Mouse (Mus musculus) cortical plate, adult 2 months (tissue): ENCODE results near the gene Nr4a3. TPM values are rescaled to one million over a fixed set of nuclear protein-coding genes. Genes with fewer than 3 reads are reported as not detected.

Experiments
- H3K27ac ChIP-seq: fragments of 200-500 bp; 2 replicates; pipeline ENCODE4 v1.5.1; 2012; ENCODE audit warnings: low read length, control low read depth, inconsistent platforms; ENCODE audit not compliant: insufficient read depth
- H3K4me1 ChIP-seq: fragments of 200-500 bp; 2 replicates; pipeline ENCODE4 v1.6.1; 2011; ENCODE audit warnings: low read length; ENCODE audit not compliant: control insufficient read depth, insufficient read depth
- H3K4me3 ChIP-seq: fragments of 200-500 bp; 2 replicates; pipeline ENCODE4 v1.5.1; 2011; ENCODE audit warnings: mild to moderate bottlenecking, low read length, control low read depth; ENCODE audit not compliant: insufficient read depth
- CTCF ChIP-seq: fragments of 200-500 bp; IDR thresholded peaks from 2 replicates; pipeline ENCODE4 v1.5.1; 2011; ENCODE audit warnings: mild to moderate bottlenecking, control low read depth, low read length; ENCODE audit not compliant: insufficient read depth; ENCODE audit errors: extremely low read depth
- POLR2A ChIP-seq: fragments of 200-500 bp; IDR thresholded peaks from 2 replicates; pipeline ENCODE4 v1.6.1; 2011; ENCODE audit warnings: mild to moderate bottlenecking, low read length, control low read depth; ENCODE audit not compliant: insufficient read depth; ENCODE audit errors: extremely low read depth
- polyA plus RNA-seq: library from polyadenylated mRNA; depleted of rRNA; stranded (reverse); fragments of >200 nt; gene quantifications from 2 replicates; pipeline ENCODE4 v1.2.3, GENCODE M21; 2012

The Nr4a3 gene
- polyA plus RNA-seq, 1 experiment = 12.0 TPM

DNA sequence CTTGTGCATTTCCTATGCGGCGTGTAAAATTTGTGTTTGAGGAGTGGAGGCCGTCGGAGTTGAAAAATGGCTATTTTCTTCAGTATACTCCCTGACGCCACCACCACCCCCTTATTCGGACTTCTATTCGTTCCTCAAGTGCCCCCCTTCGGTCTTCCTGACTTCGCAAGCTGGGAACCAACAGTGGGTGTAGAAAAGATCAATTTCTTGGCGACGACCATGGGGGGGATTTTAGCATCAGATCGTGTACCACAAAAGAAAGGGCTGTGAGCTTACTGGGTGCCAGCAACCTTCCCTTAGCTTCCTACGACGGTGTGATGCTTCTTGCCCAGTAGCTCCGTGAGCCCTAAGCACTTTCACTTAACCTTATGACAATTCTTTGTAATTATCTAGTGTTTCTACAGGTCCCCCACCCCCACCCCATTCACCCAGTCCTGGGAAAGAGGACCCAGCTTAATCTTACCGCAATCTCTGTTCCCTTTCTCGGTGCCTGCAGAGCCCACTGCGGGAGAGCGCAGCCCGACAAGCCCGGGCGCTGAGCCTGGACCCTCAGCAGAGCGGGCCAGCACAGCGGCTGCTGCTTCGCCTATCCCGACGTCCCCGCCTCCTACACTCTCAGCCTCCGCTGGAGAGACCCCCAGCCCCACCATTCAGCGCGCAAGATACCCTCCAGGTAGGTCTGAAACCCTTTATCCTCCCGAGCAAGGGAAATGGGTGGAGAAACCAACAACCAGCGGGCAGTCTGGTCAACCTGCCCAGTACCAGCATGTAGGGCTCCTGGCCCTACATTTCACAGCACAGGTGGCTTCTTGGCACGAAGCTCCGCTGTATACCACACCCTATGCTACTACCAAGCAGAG is 3.7 kb downstream of the Nr4a3 start:
- peak overlapping the region; percentile 68 for H3K4me3 ChIP-seq
- no peak for TF ChIP-seq CTCF
- TF ChIP-seq POLR2A = no peak
- no peak overlapping the region for H3K27ac ChIP-seq
- H3K4me1 ChIP-seq = no peaks in the 10 kb centered on the region; the same call in 1 of the 2 replicates

DNA sequence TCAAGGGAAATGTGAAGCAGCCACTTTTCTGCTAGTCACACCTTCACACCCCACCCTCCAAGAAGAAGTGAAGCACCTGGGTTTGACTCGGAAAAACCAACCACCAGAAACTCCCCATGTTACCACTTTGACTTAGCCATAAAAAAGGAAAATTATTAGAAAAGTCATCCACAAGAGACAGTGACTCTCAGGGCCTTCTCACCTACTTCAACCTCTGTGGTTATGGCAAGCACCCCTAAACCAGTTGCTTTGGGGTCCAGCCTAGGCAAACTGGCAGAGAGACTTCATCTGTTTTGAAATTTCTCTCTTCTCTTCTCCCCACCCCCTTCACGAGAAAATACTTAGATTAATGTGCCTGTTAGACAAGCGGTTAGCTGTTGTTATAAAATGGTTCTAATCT is 5.1 kb downstream of the Nr4a3 start:
- TF ChIP-seq CTCF (no peak), POLR2A (no peak)
- no peaks in the 10 kb centered on the region; the same call in 1 of the 2 replicates for H3K4me1 ChIP-seq
- H3K4me3 ChIP-seq = no peak overlapping the region
- no peak overlapping the region for H3K27ac ChIP-seq

DNA sequence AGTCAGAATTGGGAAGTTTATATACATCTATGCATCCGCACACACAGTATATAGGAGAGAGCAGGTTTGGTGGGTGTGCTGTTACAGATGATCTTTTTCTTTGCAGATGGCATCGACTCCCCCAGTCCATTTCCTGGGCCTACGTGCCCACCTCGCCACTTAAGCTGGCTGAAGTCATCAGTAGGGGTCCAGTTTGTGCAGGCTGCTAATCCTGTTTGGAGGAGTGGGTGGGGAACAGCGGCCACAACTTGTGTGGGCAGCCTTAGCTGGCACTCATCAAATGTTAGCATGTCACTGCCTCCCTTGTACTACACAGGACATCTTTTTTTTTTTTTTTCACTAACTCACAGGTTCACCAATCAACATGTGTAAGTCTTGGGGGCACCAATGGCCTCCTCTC is 5.5 kb downstream of the Nr4a3 start:
- H3K27ac ChIP-seq = no peak overlapping the region
- no peak for TF ChIP-seq CTCF
- no peak for TF ChIP-seq POLR2A
- H3K4me1 ChIP-seq = no peaks in the 10 kb centered on the region; the same call in 1 of the 2 replicates
- no peak overlapping the region for H3K4me3 ChIP-seq

DNA sequence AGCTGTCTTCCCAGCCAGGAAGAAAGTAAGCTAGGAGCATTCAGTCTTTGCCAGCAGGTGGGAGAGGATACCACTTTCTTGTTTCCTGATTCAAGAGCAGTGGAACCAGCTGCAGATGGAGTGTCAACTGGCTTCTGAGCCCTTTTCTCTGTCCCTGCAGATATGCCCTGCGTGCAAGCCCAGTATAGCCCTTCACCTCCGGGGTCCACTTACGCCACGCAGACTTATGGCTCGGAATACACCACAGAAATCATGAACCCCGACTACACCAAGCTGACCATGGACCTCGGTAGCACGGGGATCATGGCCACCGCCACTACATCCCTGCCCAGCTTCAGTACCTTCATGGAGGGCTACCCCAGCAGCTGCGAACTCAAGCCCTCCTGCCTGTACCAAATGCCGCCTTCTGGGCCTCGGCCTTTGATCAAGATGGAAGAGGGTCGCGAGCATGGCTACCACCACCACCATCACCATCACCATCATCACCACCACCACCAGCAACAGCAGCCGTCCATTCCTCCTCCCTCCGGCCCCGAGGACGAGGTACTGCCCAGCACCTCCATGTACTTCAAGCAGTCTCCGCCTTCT is 6.2 kb downstream of the Nr4a3 start:
- TF ChIP-seq POLR2A = no peak
- TF ChIP-seq CTCF = no peak
- H3K4me3 ChIP-seq = no peak overlapping the region

DNA sequence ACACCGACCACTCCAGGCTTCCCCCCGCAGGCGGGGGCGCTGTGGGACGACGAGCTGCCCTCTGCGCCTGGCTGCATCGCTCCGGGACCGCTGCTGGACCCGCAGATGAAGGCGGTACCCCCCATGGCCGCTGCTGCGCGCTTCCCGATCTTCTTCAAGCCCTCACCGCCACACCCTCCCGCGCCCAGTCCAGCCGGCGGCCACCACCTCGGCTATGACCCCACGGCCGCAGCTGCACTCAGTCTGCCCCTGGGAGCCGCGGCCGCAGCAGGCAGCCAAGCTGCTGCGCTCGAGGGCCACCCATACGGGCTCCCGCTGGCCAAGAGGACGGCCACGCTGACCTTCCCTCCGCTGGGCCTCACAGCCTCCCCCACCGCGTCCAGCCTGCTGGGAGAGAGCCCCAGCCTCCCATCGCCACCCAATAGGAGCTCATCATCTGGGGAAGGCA is 6.7 kb downstream of the Nr4a3 start:
- Histone ChIP-seq H3K27ac (no peak overlapping the region), H3K4me1 (no peaks in the 10 kb centered on the region; the same call in 1 of the 2 replicates), H3K4me3 (no peak overlapping the region)
- no peak for TF ChIP-seq CTCF

More for the DNA sequence above, 6.2 kb downstream of the Nr4a3 start:
- no peak overlapping the region for H3K27ac ChIP-seq
- H3K4me1 ChIP-seq = no peaks in the 10 kb centered on the region; the same call in 1 of the 2 replicates

DNA sequence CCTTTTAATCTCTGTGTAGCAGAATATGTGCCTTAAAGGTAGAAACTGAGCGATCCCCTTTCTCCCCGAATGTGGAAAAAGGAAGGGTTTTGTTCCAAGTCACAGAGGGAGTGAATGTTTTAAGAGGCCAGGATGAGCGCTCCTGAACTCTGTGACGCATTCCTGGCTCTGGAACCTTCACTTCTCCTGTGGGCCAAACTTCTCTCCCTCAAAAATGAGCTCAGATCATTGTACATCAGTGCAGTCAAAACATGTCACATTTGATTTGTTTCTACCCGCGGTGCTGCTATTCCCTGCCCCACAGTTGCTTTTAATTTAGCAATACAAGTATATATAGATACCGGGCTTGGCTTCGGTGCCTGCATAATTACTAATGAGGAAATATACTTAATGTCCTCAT is 16.8 kb downstream of the Nr4a3 start:
- no peak overlapping the region for H3K27ac ChIP-seq
- no peak for TF ChIP-seq POLR2A
- H3K4me3 ChIP-seq = no peak overlapping the region
- H3K4me1 ChIP-seq = no peaks in the 10 kb centered on the region

DNA sequence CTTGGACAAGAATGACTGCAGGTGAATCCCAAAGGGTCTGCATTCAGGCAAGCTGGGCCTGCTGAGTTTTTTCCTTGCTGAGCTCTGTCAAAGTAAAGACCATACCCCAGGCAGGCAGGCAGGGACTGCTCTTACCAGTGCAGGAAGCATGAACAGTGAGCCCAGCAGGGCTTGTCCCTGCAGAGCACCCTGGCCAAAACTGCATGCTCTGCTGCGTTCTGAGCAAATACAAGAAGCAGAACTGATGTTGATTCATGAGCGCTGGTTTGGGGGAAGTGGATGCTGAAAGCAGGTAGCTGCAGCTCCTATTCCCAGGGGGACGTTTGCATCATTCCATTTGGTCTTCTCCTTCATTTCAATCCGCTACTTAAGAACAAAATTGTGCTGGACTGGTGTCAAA is 19.4 kb downstream of the Nr4a3 start:
- TF ChIP-seq CTCF (no peak), POLR2A (no peak)
- Histone ChIP-seq H3K4me3 (no peak overlapping the region), H3K4me1 (no peaks in the 10 kb centered on the region), H3K27ac (no peak overlapping the region)

DNA sequence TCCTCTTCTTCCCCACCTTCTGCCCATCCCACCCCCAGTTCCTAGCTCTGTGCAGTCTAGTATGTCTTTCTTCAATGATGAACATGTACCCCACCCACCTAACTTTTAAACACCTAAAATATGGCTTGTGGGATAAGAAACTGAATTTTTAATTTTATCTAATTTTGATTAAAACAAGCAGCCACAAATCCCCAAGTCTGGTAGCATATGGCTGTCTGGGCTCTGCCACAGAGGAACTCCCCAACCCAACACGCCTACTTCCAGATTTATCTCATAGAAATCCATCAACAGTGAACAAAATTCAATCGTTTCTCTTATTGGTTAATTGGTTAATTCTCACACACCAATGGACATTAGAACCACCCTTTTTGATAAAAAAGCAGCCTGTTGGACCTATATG is 21.7 kb downstream of the Nr4a3 start:
- no peak overlapping the region for H3K4me3 ChIP-seq
- no peak overlapping the region for H3K27ac ChIP-seq
- no peak for TF ChIP-seq CTCF
- TF ChIP-seq POLR2A = no peak
- H3K4me1 ChIP-seq = no peaks in the 10 kb centered on the region

DNA sequence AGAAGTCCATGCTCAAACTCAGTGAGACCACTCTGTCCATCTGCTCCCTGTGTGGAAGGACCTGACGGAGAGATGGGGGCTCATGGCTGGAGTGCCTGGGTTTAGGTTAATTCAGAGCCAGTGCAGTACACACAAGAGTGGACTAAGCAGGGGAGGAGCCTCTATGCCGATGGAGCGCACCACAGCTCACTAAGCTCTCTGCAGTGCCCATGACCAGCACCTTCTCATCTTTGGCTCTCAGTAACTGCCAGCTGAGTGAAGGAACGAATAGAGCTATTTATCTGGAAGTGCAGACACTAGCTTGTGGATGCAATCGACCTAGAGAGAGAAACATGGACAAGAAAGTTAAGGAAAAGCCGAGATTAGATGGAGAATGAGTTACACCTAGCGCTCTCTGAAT is 24.2 kb downstream of the Nr4a3 start:
- H3K4me1 ChIP-seq = no peaks in the 10 kb centered on the region
- TF ChIP-seq POLR2A (no peak), CTCF (no peak)
- H3K27ac ChIP-seq = no peak overlapping the region
- H3K4me3 ChIP-seq = no peak overlapping the region

DNA sequence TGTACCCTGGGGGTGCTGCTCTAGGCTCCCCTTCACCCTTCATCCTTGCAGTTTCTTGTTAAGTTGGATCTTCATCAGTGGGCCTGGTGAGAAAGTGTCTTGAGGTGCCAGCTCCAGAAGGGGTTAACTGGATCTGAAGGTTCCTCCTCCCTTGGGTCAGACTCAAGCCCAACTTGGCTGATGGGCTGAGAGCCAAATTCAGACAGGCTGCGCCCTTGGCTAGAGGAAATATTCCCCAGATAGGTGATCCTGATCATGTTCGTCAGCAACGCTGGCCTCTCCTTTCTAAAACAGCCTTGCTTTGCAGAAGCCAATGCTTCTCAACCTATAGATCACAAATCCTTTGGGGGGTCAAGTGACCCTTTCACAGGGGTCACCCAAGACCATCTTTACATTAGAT is 27.1 kb downstream of the Nr4a3 start:
- Histone ChIP-seq H3K4me1 (peaks cover 1% of the 10 kb centered on the region; the same call in 1 of the 2 replicates), H3K27ac (no peak overlapping the region), H3K4me3 (no peak overlapping the region)
- TF ChIP-seq POLR2A = no peak
- TF ChIP-seq CTCF = no peak
